Mouse (Mus musculus) thymus, adult 2 months (tissue): Measurements from ENCODE around the gene Ceacam1.

ENCODE experiments used
- CTCF ChIP-seq: fragments of 200-500 bp; IDR thresholded peaks from 2 replicates; pipeline ENCODE4 v1.5.1; 2012; ENCODE audit warnings: mild to moderate bottlenecking, control low read depth, low read length, moderate library complexity, borderline replicate concordance; ENCODE audit not compliant: control insufficient read depth, poor library complexity, insufficient read depth; ENCODE audit errors: extremely low read depth
- POLR2A ChIP-seq: fragments of 200-500 bp; IDR thresholded peaks from 2 replicates; pipeline ENCODE4 v1.6.1; 2012; ENCODE audit warnings: mild to moderate bottlenecking, low read length, control low read depth, moderate library complexity; ENCODE audit not compliant: control insufficient read depth, poor library complexity, insufficient read depth; ENCODE audit errors: extremely low read depth

- TF ChIP-seq POLR2A (no peak), CTCF (no peak)
Measured at GRCm38 (mm10) chr7:25435546-25435851, 41.9 kb downstream of the Ceacam1 start.
